Mouse (Mus musculus): Measurements from ENCODE around the gene Zfp367.

Zfp367 gene

GRCm38 (mm10) chr13:64154651-64155050, 1.6 kb upstream of the Zfp367 start:
- no peak for DNase-seq (ENCODE audit: low spot score)

GRCm38 (mm10) chr13:64153751-64154267, 807 bp upstream of the Zfp367 start:
- peak; percentile 48 for DNase-seq (ENCODE audit: low spot score)

- no peak for DNase-seq (ENCODE audit: low spot score)
These were observed 325 bp downstream of the Zfp367 start for GRCm38 (mm10) chr13:64152671-64153082.

- peak; percentile 75 for DNase-seq (ENCODE audit: low spot score)
These were observed 747 bp downstream of the Zfp367 start for GRCm38 (mm10) chr13:64152241-64152669.

- DNase-seq (ENCODE audit: low spot score) = no peak
These were observed 2.9 kb downstream of the Zfp367 start for GRCm38 (mm10) chr13:64150121-64150520.

GRCm38 (mm10) chr13:64129616-64130375, 23.2 kb downstream of the Zfp367 start:
- DNase-seq (ENCODE audit: low spot score) = peak; percentile 29

- peak; percentile 48 for DNase-seq (ENCODE audit: low spot score)
These were observed 24.0 kb downstream of the Zfp367 start, which contains the start of gene Slc35d2 for GRCm38 (mm10) chr13:64128858-64129615. Gene Slc35d2, minus strand, starts transcription at chr13:64129368.

GRCm38 (mm10) chr13:64126316-64126715, 26.7 kb downstream of the Zfp367 start:
- DNase-seq (ENCODE audit: low spot score) = no peak

GRCm38 (mm10) chr13:64124886-64125285, 28.1 kb downstream of the Zfp367 start:
- no peak for DNase-seq (ENCODE audit: low spot score)

- no peak for DNase-seq (ENCODE audit: low spot score)
These were observed 29.4 kb downstream of the Zfp367 start for GRCm38 (mm10) chr13:64123491-64124188.

- no peak for DNase-seq (ENCODE audit: low spot score)
These were observed 32.2 kb downstream of the Zfp367 start for GRCm38 (mm10) chr13:64120760-64121159.

GRCm38 (mm10) chr13:64117442-64117841, 35.6 kb downstream of the Zfp367 start:
- DNase-seq (ENCODE audit: low spot score) = no peak

- no peak for DNase-seq (ENCODE audit: low spot score)
These were observed 42.6 kb downstream of the Zfp367 start for GRCm38 (mm10) chr13:64110421-64110820.

GRCm38 (mm10) chr13:64108381-64108850, 44.6 kb downstream of the Zfp367 start:
- no peak for DNase-seq (ENCODE audit: low spot score)

GRCm38 (mm10) chr13:64107535-64107934, 45.5 kb downstream of the Zfp367 start:
- no peak for DNase-seq (ENCODE audit: low spot score)

- DNase-seq (ENCODE audit: low spot score) = no peak
These were observed 45.9 kb downstream of the Zfp367 start for GRCm38 (mm10) chr13:64107105-64107504.

- DNase-seq (ENCODE audit: low spot score) = no peak
These were observed 47.3 kb downstream of the Zfp367 start for GRCm38 (mm10) chr13:64105690-64106089.

GRCm38 (mm10) chr13:64100186-64100585, 52.8 kb downstream of the Zfp367 start:
- DNase-seq (ENCODE audit: low spot score) = no peak

GRCm38 (mm10) chr13:64098992-64099391, 54.0 kb downstream of the Zfp367 start:
- DNase-seq (ENCODE audit: low spot score) = no peak

- DNase-seq (ENCODE audit: low spot score) = peak; percentile 20
These were observed 59.7 kb downstream of the Zfp367 start for GRCm38 (mm10) chr13:64093341-64093740.

- DNase-seq (ENCODE audit: low spot score) = no peak
These were observed 60.2 kb downstream of the Zfp367 start for GRCm38 (mm10) chr13:64092752-64093151.

- no peak for DNase-seq (ENCODE audit: low spot score)
These were observed 60.9 kb downstream of the Zfp367 start for GRCm38 (mm10) chr13:64092141-64092540.
